ENCODE assay signal across 8 mouse cellular contexts in genomic region chr1:193315705-193316357, GRCm38 (mm10). TPM values are rescaled to one million over a fixed set of nuclear protein-coding genes. Genes with fewer than 3 reads are reported as not detected.
A peak's percentile ranks its signal among the peaks of the same experiment; 100 is the strongest.
DNase-seq lines count a peak whose midpoint lies in the region; ATAC-seq and TF ChIP-seq lines count a peak whose summit lies in the region.

No protein-coding gene starts in this region.

- no peak overlapping the region for H3K4me2 ChIP-seq in midbrain, postnatal 0 days (ENCODE audit: low read depth, low read length, poor library complexity, severe bottlenecking)
- no peak overlapping the region for H3K4me2 ChIP-seq in kidney, postnatal 0 days (ENCODE audit: low read length)

- H3K4me1 ChIP-seq in midbrain, postnatal 0 days (ENCODE audit: insufficient read depth, low read length) = 0 out of 2 replicates have a peak, but pooled peaks cover 5% of the 10 kb centered on the region
- peaks cover 6% of the 10 kb centered on the region for H3K4me1 ChIP-seq in midbrain, embryonic 10.5 days
- H3K4me1 ChIP-seq in kidney, postnatal 0 days (replicated peaks; ENCODE audit: insufficient read depth, low read length) = 0 out of 2 replicates have a peak, but pooled peaks cover 4% of the 10 kb centered on the region
- peaks cover 20% of the 10 kb centered on the region for H3K4me1 ChIP-seq in olfactory bulb, adult 2 months (ENCODE audit: control insufficient read depth, insufficient read depth, low read length)

- H3K4me3 ChIP-seq in midbrain, postnatal 0 days (ENCODE audit: low read depth, low read length) = no peak overlapping the region
- no peak overlapping the region for H3K4me3 ChIP-seq in midbrain, embryonic 10.5 days
- H3K4me3 ChIP-seq in kidney, postnatal 0 days (replicated peaks; ENCODE audit: low read depth, low read length) = no peak overlapping the region
- no peak overlapping the region for H3K4me3 ChIP-seq in olfactory bulb, adult 2 months (ENCODE audit: insufficient read depth, low read depth, low read length)

- TF ChIP-seq CTCF in midbrain, postnatal 0 days (IDR thresholded peaks at IDR 0.05) = no peak
- TF ChIP-seq CTCF in kidney, postnatal 0 days (IDR thresholded peaks at IDR 0.05; ENCODE audit: low read depth) = no peak
- no peak for TF ChIP-seq CTCF in olfactory bulb, adult 2 months (IDR thresholded peaks at IDR 0.05; ENCODE audit: insufficient read depth, low read depth, low read length)

- ATAC-seq in midbrain, postnatal 0 days (ENCODE audit: low FRiP score) = no peak
- ATAC-seq in kidney, postnatal 0 days (replicated peaks; ENCODE audit: low FRiP score, low read depth) = no peak

- no peak overlapping the region for H3K9ac ChIP-seq in midbrain, postnatal 0 days (replicated peaks; ENCODE audit: low read length, poor library complexity, severe bottlenecking)
- no peak overlapping the region for H3K9ac ChIP-seq in kidney, postnatal 0 days (ENCODE audit: low read depth, low read length)

- H3K27ac ChIP-seq in midbrain, postnatal 0 days (ENCODE audit: low read depth, low read length) = no peak overlapping the region
- no peak overlapping the region for H3K27ac ChIP-seq in midbrain, embryonic 10.5 days (replicated peaks)
- peak overlapping the region; percentile 81 for H3K27ac ChIP-seq in kidney, postnatal 0 days
- H3K27ac ChIP-seq in olfactory bulb, adult 2 months (ENCODE audit: insufficient read depth, low read depth, low read length) = 0 out of 2 replicates have a peak overlapping the region, but pooled peaks have one; percentile 9

- WGBS in midbrain, postnatal 0 days = 61% methylated on average over 5 of the region's 5 CpGs
- WGBS in midbrain, embryonic 10.5 days = 86% methylated on average over 5 of the region's 5 CpGs
- WGBS in kidney, postnatal 0 days = 55% methylated on average over 5 of the region's 5 CpGs
- 63% methylated on average over 5 of the region's 5 CpGs for WGBS in olfactory bulb, adult 2 months

- DNase-seq in midbrain, postnatal 0 days (ENCODE audit: low spot score) = peak; percentile 65
- no peak for DNase-seq in midbrain, embryonic 10.5 days (ENCODE audit: low spot score)
- DNase-seq in cerebellum, adult 9-10 months = peak; percentile 96
- peak; percentile 95 to 96 for DNase-seq in heart, adult 9 months (ENCODE audit: low spot score in 2 of 2)
- peak; percentile 83 for DNase-seq in kidney, postnatal 0 days (ENCODE audit: low spot score)
- DNase-seq in embryo, embryonic 11 days = no peak
- no peak for DNase-seq in thymus, postnatal 14 days

- no peaks in the 10 kb centered on the region for H3K36me3 ChIP-seq in midbrain, postnatal 0 days (ENCODE audit: insufficient read depth, low read length)
- H3K36me3 ChIP-seq in midbrain, embryonic 10.5 days = no peaks in the 10 kb centered on the region
- H3K36me3 ChIP-seq in kidney, postnatal 0 days (ENCODE audit: insufficient read depth, low read length) = no peaks in the 10 kb centered on the region

- TF ChIP-seq POLR2A in olfactory bulb, adult 2 months (IDR thresholded peaks at IDR 0.05; ENCODE audit: insufficient read depth, low read depth, low read length) = no peak

- H3K9me3 ChIP-seq in midbrain, postnatal 0 days (ENCODE audit: low read length) = no peaks in the 10 kb centered on the region
- no peaks in the 10 kb centered on the region for H3K9me3 ChIP-seq in midbrain, embryonic 10.5 days (replicated peaks)
- no peaks in the 10 kb centered on the region for H3K9me3 ChIP-seq in kidney, postnatal 0 days (replicated peaks; ENCODE audit: low read length)

- no peaks in the 10 kb centered on the region for H3K27me3 ChIP-seq in midbrain, postnatal 0 days (ENCODE audit: insufficient read depth, low read length)
- no peaks in the 10 kb centered on the region for H3K27me3 ChIP-seq in midbrain, embryonic 10.5 days (ENCODE audit: low read depth, poor library complexity, severe bottlenecking)
- H3K27me3 ChIP-seq in kidney, postnatal 0 days (ENCODE audit: insufficient read depth, low read length) = no peaks in the 10 kb centered on the region

RNA-seq across cellular contexts. Expression of gene G0s2, which starts 42.8 kb away (rescaled TPM):
- total RNA-seq in midbrain, postnatal 0 days (2014; rRNA removed) = 5.3 and 8.6 TPM in 2 replicates
- 5.8 and 6.5 TPM in 2 replicates for polyA plus RNA-seq in midbrain, postnatal 0 days (2015; fragmentation: Nextera tagmentation; extraction: Ambion mirVana)
- 9.0 and 10.3 TPM in 2 replicates for polyA plus RNA-seq in midbrain, embryonic 10.5 days (2016; fragmentation: Nextera tagmentation; extraction: Ambion mirVana)
- 47.6 and 48.9 TPM in 2 replicates for polyA plus RNA-seq in kidney, postnatal 0 days (2015; fragmentation: Nextera tagmentation; extraction: Ambion mirVana)
- polyA plus RNA-seq in olfactory bulb, adult 2 months (2012; ENCODE audit: insufficient read depth, insufficient read length, low replicate concordance, missing spikeins) = not detected in 2 replicates

RNA-seq across cellular contexts. Expression of gene Hsd11b1, which starts 52.0 kb away (rescaled TPM):
- total RNA-seq in midbrain, postnatal 0 days (2014; rRNA removed) = 2.7 and 3.0 TPM in 2 replicates
- polyA plus RNA-seq in midbrain, postnatal 0 days (2015; fragmentation: Nextera tagmentation; extraction: Ambion mirVana) = 2.8 and 3.4 TPM in 2 replicates
- 0.09 TPM in 1 of 2 replicates, not detected in the other for polyA plus RNA-seq in midbrain, embryonic 10.5 days (2016; fragmentation: Nextera tagmentation; extraction: Ambion mirVana)
- 8.7 and 11.4 TPM in 2 replicates for polyA plus RNA-seq in kidney, postnatal 0 days (2015; fragmentation: Nextera tagmentation; extraction: Ambion mirVana)
- polyA plus RNA-seq in olfactory bulb, adult 2 months (2012; ENCODE audit: insufficient read depth, insufficient read length, low replicate concordance, missing spikeins) = not detected in 2 replicates

RNA-seq across cellular contexts. Expression of gene Camk1g, which starts 54.3 kb away (rescaled TPM):
- total RNA-seq in midbrain, postnatal 0 days (2014; rRNA removed) = 48.1 and 54.7 TPM in 2 replicates
- polyA plus RNA-seq in midbrain, postnatal 0 days (2015; fragmentation: Nextera tagmentation; extraction: Ambion mirVana) = 46.6 and 50.3 TPM in 2 replicates
- polyA plus RNA-seq in midbrain, embryonic 10.5 days (2016; fragmentation: Nextera tagmentation; extraction: Ambion mirVana) = 12.8 and 18.4 TPM in 2 replicates
- polyA plus RNA-seq in kidney, postnatal 0 days (2015; fragmentation: Nextera tagmentation; extraction: Ambion mirVana) = 6.8 and 8.5 TPM in 2 replicates
- polyA plus RNA-seq in olfactory bulb, adult 2 months (2012; ENCODE audit: insufficient read depth, insufficient read length, low replicate concordance, missing spikeins) = not detected in 2 replicates

Comparison
In these comparisons a context has a peak if more than half of its experiments do, and no peak if none do; other contexts are left out.
1. DNase-seq: peak in midbrain, postnatal 0 days (single experiment), cerebellum, adult 9-10 months (single experiment), heart, adult 9 months (2 of 2) and kidney, postnatal 0 days (single experiment); none in midbrain, embryonic 10.5 days (single experiment), embryo, embryonic 11 days (single experiment) and thymus, postnatal 14 days (single experiment).
2. H3K27ac ChIP-seq: peak in kidney, postnatal 0 days (single experiment) and olfactory bulb, adult 2 months (single experiment); none in midbrain, postnatal 0 days (single experiment) and midbrain, embryonic 10.5 days (single experiment).